Mouse (Mus musculus): Measurements from ENCODE around the gene Pigq. TPM values are rescaled to one million over a fixed set of nuclear protein-coding genes. Genes with fewer than 3 reads are reported as not detected.
A peak's percentile ranks its signal among the peaks of the same experiment; 100 is the strongest.

Pigq gene
- polyA plus RNA-seq, 1 experiment from 2014 or later, result 61.2 TPM

DNA sequence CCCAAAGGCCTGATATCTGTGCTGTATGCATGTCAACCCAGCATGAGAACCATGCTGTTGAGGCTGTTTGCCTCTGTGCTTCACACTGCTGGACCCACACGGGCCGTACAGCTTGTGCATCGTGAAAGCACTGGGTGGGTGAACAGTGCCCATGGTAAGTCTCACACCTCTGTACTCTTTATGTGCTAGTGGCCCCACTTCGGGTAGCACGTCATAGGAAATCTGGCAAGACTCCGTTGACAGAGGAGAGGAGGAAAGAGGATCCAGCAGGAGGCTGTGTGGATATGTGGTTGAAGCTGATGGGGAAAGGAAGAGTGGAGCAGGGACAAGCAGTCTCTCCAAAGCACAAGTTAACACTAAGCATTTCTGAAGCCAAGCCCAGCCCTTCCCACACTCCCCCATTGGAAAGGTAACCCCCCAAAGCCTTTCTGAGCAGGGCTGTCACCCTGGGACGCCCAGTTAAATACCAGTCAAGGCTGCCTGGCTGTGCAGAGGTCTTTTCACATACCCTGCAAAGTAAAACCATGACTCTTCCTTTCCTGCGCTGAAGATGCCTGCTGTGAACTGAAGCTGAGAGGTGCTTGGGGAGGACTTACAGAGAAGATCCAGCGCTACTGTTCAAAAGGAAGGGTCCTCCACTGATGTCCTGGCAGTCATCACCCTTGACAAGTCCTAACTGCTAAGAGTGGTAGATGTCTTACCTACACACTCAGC lies 26.5 kb downstream of the Pigq start:
- Histone ChIP-seq H3K9ac (replicated peaks; ENCODE audit: low read depth, low read length) (peak overlapping the region; percentile 84), H3K27me3 (replicated peaks; ENCODE audit: control insufficient read depth, insufficient read depth, low read length) (no peaks in the 10 kb centered on the region), H3K4me1 (replicated peaks; ENCODE audit: control insufficient read depth, insufficient read depth, low read length) (peaks cover 23% of the 10 kb centered on the region), H3K9me3 (ENCODE audit: control insufficient read depth, low read length) (no peaks in the 10 kb centered on the region), H3K36me3 (ENCODE audit: control insufficient read depth, insufficient read depth) (no peaks in the 10 kb centered on the region), H3K4me2 (ENCODE audit: low read length) (peak overlapping the region; percentile 88), H3K27ac (ENCODE audit: low read length) (no peak overlapping the region), H3K4me3 (replicated peaks; ENCODE audit: low read length) (peak overlapping the region; percentile 99)
- WGBS, result 90% methylated on average over 9 of the region's 9 CpGs
- no peak for ATAC-seq

DNA sequence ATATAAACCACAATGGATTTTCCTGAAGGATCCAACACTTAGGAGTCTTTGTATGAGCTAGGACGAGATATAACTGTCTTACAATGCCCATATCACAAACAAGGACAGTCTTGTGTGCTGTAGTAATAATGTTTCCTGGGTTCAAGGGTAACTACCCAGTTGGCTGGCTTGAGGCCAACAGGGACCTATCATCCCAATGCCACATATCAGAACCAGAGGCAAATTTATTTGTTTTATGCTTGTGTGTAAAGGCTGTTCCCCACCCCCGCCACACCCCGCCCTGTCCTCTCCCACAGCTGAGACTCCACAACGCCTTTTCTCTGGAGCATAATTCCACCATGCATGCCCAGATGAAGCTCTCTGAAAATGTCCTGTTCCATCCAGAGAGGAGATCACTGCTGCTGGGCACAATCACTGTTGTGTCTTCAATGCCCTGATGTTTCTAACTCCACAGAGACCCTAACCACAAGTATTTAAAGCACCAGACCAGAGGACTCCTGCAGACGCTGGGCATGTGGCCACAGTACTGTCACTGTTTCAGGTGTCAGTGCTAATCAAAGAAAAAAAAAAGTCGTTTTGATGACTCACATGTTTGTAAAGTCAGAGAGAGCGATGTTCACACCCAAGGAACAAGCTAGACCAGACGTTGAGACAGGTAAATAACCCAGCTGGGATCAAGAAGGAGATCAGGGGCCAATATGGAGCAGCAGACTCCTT lies 27.6 kb downstream of the Pigq start:
- no peak for ATAC-seq

GRCm38 (mm10) chr17:25914295-25914694 lies 30.4 kb downstream of the Pigq start:
- no peak overlapping the region for H3K9ac ChIP-seq (replicated peaks; ENCODE audit: low read depth, low read length)
- no peak overlapping the region for H3K27ac ChIP-seq (ENCODE audit: low read length)
- no peaks in the 10 kb centered on the region for H3K36me3 ChIP-seq (ENCODE audit: control insufficient read depth, insufficient read depth)
- H3K4me3 ChIP-seq (replicated peaks; ENCODE audit: low read length), result no peak overlapping the region
- no peaks in the 10 kb centered on the region for H3K27me3 ChIP-seq (replicated peaks; ENCODE audit: control insufficient read depth, insufficient read depth, low read length)
- peaks cover 19% of the 10 kb centered on the region for H3K4me1 ChIP-seq (replicated peaks; ENCODE audit: control insufficient read depth, insufficient read depth, low read length)
- ATAC-seq, result no peak
- H3K4me2 ChIP-seq (ENCODE audit: low read length), result no peak overlapping the region
- 89% methylated on average over 4 of the region's 4 CpGs for WGBS
- no peaks in the 10 kb centered on the region for H3K9me3 ChIP-seq (ENCODE audit: control insufficient read depth, low read length)

More for the DNA sequence above, 27.6 kb downstream of the Pigq start:
- Histone ChIP-seq H3K27me3 (replicated peaks; ENCODE audit: control insufficient read depth, insufficient read depth, low read length) (no peaks in the 10 kb centered on the region), H3K4me3 (replicated peaks; ENCODE audit: low read length) (no peak overlapping the region), H3K4me2 (ENCODE audit: low read length) (no peak overlapping the region), H3K4me1 (replicated peaks; ENCODE audit: control insufficient read depth, insufficient read depth, low read length) (peaks cover 23% of the 10 kb centered on the region), H3K27ac (ENCODE audit: low read length) (no peak overlapping the region), H3K36me3 (ENCODE audit: control insufficient read depth, insufficient read depth) (no peaks in the 10 kb centered on the region), H3K9me3 (ENCODE audit: control insufficient read depth, low read length) (no peaks in the 10 kb centered on the region), H3K9ac (replicated peaks; ENCODE audit: low read depth, low read length) (no peak overlapping the region)
- 88% methylated on average over 8 of the region's 8 CpGs for WGBS

- WGBS, result 90% methylated on average over 1 of the region's 1 CpGs
- Histone ChIP-seq H3K9ac (replicated peaks; ENCODE audit: low read depth, low read length) (no peak overlapping the region), H3K36me3 (ENCODE audit: control insufficient read depth, insufficient read depth) (no peaks in the 10 kb centered on the region), H3K4me2 (ENCODE audit: low read length) (no peak overlapping the region), H3K4me1 (replicated peaks; ENCODE audit: control insufficient read depth, insufficient read depth, low read length) (peaks cover 19% of the 10 kb centered on the region), H3K27me3 (replicated peaks; ENCODE audit: control insufficient read depth, insufficient read depth, low read length) (no peaks in the 10 kb centered on the region), H3K9me3 (ENCODE audit: control insufficient read depth, low read length) (no peaks in the 10 kb centered on the region), H3K27ac (ENCODE audit: low read length) (no peak overlapping the region), H3K4me3 (replicated peaks; ENCODE audit: low read length) (no peak overlapping the region)
- no peak for ATAC-seq
Measured at GRCm38 (mm10) chr17:25913877-25914275, 30.9 kb downstream of the Pigq start.

- no peak for ATAC-seq
- H3K9ac ChIP-seq (replicated peaks; ENCODE audit: low read depth, low read length), result no peak overlapping the region
- WGBS, result 90% methylated on average over 14 of the region's 14 CpGs
Measured at GRCm38 (mm10) chr17:25913186-25913876, 31.4 kb downstream of the Pigq start.

GRCm38 (mm10) chr17:25911816-25912215 lies 32.9 kb downstream of the Pigq start:
- WGBS, result 91% methylated on average over 4 of the region's 4 CpGs
- no peaks in the 10 kb centered on the region for H3K27me3 ChIP-seq (replicated peaks; ENCODE audit: control insufficient read depth, insufficient read depth, low read length)

More at GRCm38 (mm10) chr17:25913186-25913876, 31.4 kb downstream of the Pigq start:
- Histone ChIP-seq H3K4me3 (replicated peaks; ENCODE audit: low read length) (no peak overlapping the region), H3K9me3 (ENCODE audit: control insufficient read depth, low read length) (no peaks in the 10 kb centered on the region), H3K36me3 (ENCODE audit: control insufficient read depth, insufficient read depth) (no peaks in the 10 kb centered on the region), H3K27ac (ENCODE audit: low read length) (no peak overlapping the region), H3K4me2 (ENCODE audit: low read length) (no peak overlapping the region), H3K27me3 (replicated peaks; ENCODE audit: control insufficient read depth, insufficient read depth, low read length) (no peaks in the 10 kb centered on the region), H3K4me1 (replicated peaks; ENCODE audit: control insufficient read depth, insufficient read depth, low read length) (peaks cover 13% of the 10 kb centered on the region)

GRCm38 (mm10) chr17:25907640-25908039 lies 37.1 kb downstream of the Pigq start:
- Histone ChIP-seq H3K27me3 (replicated peaks; ENCODE audit: control insufficient read depth, insufficient read depth, low read length) (no peaks in the 10 kb centered on the region), H3K27ac (ENCODE audit: low read length) (no peak overlapping the region), H3K9ac (replicated peaks; ENCODE audit: low read depth, low read length) (no peak overlapping the region), H3K4me2 (ENCODE audit: low read length) (no peak overlapping the region), H3K9me3 (ENCODE audit: control insufficient read depth, low read length) (no peaks in the 10 kb centered on the region), H3K4me3 (replicated peaks; ENCODE audit: low read length) (no peak overlapping the region), H3K4me1 (replicated peaks; ENCODE audit: control insufficient read depth, insufficient read depth, low read length) (no peaks in the 10 kb centered on the region), H3K36me3 (ENCODE audit: control insufficient read depth, insufficient read depth) (no peaks in the 10 kb centered on the region)
- WGBS, result 87% methylated on average over 2 of the region's 2 CpGs
- no peak for ATAC-seq

More at GRCm38 (mm10) chr17:25911816-25912215, 32.9 kb downstream of the Pigq start:
- no peak overlapping the region for H3K4me2 ChIP-seq (ENCODE audit: low read length)
- no peaks in the 10 kb centered on the region for H3K36me3 ChIP-seq (ENCODE audit: control insufficient read depth, insufficient read depth)
- H3K9me3 ChIP-seq (ENCODE audit: control insufficient read depth, low read length), result no peaks in the 10 kb centered on the region
- no peak overlapping the region for H3K27ac ChIP-seq (ENCODE audit: low read length)
- no peak overlapping the region for H3K4me3 ChIP-seq (replicated peaks; ENCODE audit: low read length)
- no peak for ATAC-seq
- H3K4me1 ChIP-seq (replicated peaks; ENCODE audit: control insufficient read depth, insufficient read depth, low read length), result no peaks in the 10 kb centered on the region
- H3K9ac ChIP-seq (replicated peaks; ENCODE audit: low read depth, low read length), result no peak overlapping the region

DNA sequence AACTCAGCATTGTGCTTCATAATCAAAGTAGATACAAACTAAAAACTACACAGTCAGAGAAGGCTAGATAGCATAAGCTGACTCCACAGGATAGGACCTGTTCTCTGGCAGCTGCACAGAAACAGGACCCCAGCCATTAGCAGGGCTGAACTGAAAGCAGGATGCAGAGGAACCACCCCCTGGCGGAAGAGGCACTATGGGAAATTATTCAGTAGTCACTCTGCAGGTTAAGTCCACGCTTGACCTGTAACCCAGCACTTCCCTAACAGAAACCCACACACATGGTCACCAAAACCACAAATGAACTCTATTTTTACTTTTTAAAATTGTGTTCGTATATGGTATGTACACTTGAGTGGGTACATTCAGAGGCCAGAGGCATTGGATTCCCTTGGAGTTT lies 41.7 kb downstream of the Pigq start:
- no peaks in the 10 kb centered on the region for H3K36me3 ChIP-seq (ENCODE audit: control insufficient read depth, insufficient read depth)
- H3K4me3 ChIP-seq (replicated peaks; ENCODE audit: low read length), result no peak overlapping the region
- no peaks in the 10 kb centered on the region for H3K9me3 ChIP-seq (ENCODE audit: control insufficient read depth, low read length)
- ATAC-seq, result no peak
- no peak overlapping the region for H3K4me2 ChIP-seq (ENCODE audit: low read length)
- H3K4me1 ChIP-seq (replicated peaks; ENCODE audit: control insufficient read depth, insufficient read depth, low read length), result no peaks in the 10 kb centered on the region
- no peaks in the 10 kb centered on the region for H3K27me3 ChIP-seq (replicated peaks; ENCODE audit: control insufficient read depth, insufficient read depth, low read length)
- WGBS, result 93% methylated on average over 3 of the region's 3 CpGs
- no peak overlapping the region for H3K9ac ChIP-seq (replicated peaks; ENCODE audit: low read depth, low read length)
- no peak overlapping the region for H3K27ac ChIP-seq (ENCODE audit: low read length)

DNA sequence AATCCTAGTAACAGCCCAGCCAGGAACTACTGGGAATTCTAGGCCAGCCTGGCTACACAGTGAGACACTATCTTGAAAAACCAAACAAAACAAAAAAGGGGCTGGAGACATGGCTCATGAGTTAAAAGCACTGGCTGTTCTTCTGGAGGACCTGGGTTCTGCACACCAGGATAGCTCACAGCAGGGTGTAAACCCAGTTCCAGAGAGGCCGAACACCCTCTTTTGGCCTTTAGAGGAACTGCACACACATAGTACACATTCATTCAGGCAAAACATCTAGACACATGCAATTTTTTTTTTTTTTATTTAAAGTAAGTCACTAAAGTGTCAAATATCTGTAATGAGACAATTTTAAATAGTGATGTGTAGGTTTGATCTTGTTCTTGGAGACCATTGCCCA lies 44.5 kb downstream of the Pigq start:
- Histone ChIP-seq H3K27ac (ENCODE audit: low read length) (no peak overlapping the region), H3K4me2 (ENCODE audit: low read length) (no peak overlapping the region), H3K27me3 (replicated peaks; ENCODE audit: control insufficient read depth, insufficient read depth, low read length) (no peaks in the 10 kb centered on the region), H3K4me3 (replicated peaks; ENCODE audit: low read length) (no peak overlapping the region), H3K4me1 (replicated peaks; ENCODE audit: control insufficient read depth, insufficient read depth, low read length) (no peaks in the 10 kb centered on the region), H3K9ac (replicated peaks; ENCODE audit: low read depth, low read length) (no peak overlapping the region), H3K9me3 (ENCODE audit: control insufficient read depth, low read length) (no peaks in the 10 kb centered on the region), H3K36me3 (ENCODE audit: control insufficient read depth, insufficient read depth) (no peaks in the 10 kb centered on the region)
- WGBS, result 100% methylated on average over 1 of the region's 1 CpGs
- ATAC-seq, result no peak
